ENCODE assay signal across 9 mouse cellular contexts in the genomic region with DNA sequence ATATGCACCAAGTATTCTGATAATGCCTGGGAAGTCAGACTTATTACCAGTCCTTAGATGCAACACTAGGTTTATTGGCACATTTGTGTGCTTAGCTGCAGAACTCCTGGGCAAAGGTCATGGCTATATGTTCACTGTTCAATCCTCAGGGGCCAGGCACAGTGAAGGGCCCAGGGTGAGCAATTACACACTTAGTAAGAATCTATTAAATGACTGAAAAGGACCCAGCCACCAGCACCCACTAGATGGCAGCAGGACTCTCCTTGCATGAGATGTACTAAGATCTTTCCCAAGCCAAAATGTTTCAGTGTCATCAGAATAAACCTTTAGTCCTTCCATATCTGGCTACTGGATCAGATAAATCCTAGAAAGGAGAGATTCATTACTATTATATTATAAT. TPM values are rescaled to one million over a fixed set of nuclear protein-coding genes. Genes with fewer than 3 reads are reported as not detected.
DNase-seq lines count a peak whose midpoint lies in the region; ATAC-seq lines count a peak whose summit lies in the region.
"Had no signal": no experiment of that assay in that cellular context is flagged by ENCODE, and none has a peak within 500 bp of the region (broad histone marks: within the 10 kb centered on the region; RNA-seq: fewer than 3 reads in every experiment).

No protein-coding gene starts in this region.

- H3K27ac ChIP-seq in forebrain, embryonic 13.5 days = no peak overlapping the region
- H3K27ac ChIP-seq in intestine, embryonic 15.5 days = no peak overlapping the region
- H3K27ac ChIP-seq in neural tube, embryonic 12.5 days = no peak overlapping the region

- no peaks in the 10 kb centered on the region for H3K9me3 ChIP-seq in forebrain, embryonic 13.5 days (replicated peaks)
- H3K9me3 ChIP-seq in intestine, embryonic 15.5 days = no peaks in the 10 kb centered on the region
- H3K9me3 ChIP-seq in neural tube, embryonic 12.5 days = no peaks in the 10 kb centered on the region

- H3K4me2 ChIP-seq in forebrain, embryonic 13.5 days = no peak overlapping the region
- no peak overlapping the region for H3K4me2 ChIP-seq in intestine, embryonic 15.5 days (replicated peaks)
- no peak overlapping the region for H3K4me2 ChIP-seq in neural tube, embryonic 12.5 days (replicated peaks)

- H3K9ac ChIP-seq in forebrain, embryonic 13.5 days = no peak overlapping the region
- H3K9ac ChIP-seq in intestine, embryonic 15.5 days = no peak overlapping the region
- H3K9ac ChIP-seq in neural tube, embryonic 12.5 days = no peak overlapping the region

- DNase-seq in NIH3T3 (ENCODE audit: low read depth) = peak; percentile 70
- peak; percentile 62 for DNase-seq in adrenal gland, postnatal 14 days
- DNase-seq in left cerebral cortex, adult 18-20 months (ENCODE audit: low spot score in 2 of 2) = peak; percentile 77 to 78
- DNase-seq in natural killer cell, adult 2 months (ENCODE audit: low spot score in 2 of 2) = no peak

- no peaks in the 10 kb centered on the region for H3K27me3 ChIP-seq in forebrain, embryonic 13.5 days
- H3K27me3 ChIP-seq in intestine, embryonic 15.5 days (replicated peaks) = no peaks in the 10 kb centered on the region
- no peaks in the 10 kb centered on the region for H3K27me3 ChIP-seq in neural tube, embryonic 12.5 days (replicated peaks)

- H3K4me1 ChIP-seq in forebrain, embryonic 13.5 days = no peaks in the 10 kb centered on the region
- H3K4me1 ChIP-seq in intestine, embryonic 15.5 days (replicated peaks) = no peaks in the 10 kb centered on the region
- H3K4me1 ChIP-seq in neural tube, embryonic 12.5 days = no peaks in the 10 kb centered on the region

- H3K36me3 ChIP-seq in forebrain, embryonic 13.5 days (ENCODE audit: poor library complexity, severe bottlenecking) = no peaks in the 10 kb centered on the region
- H3K36me3 ChIP-seq in intestine, embryonic 15.5 days = no peaks in the 10 kb centered on the region
- H3K36me3 ChIP-seq in neural tube, embryonic 12.5 days = no peaks in the 10 kb centered on the region

- peak; percentile 75 for ATAC-seq in forebrain, embryonic 13.5 days
- ATAC-seq in intestine, embryonic 15.5 days = peak; percentile 99
- ATAC-seq in neural tube, embryonic 12.5 days (ENCODE audit: low FRiP score, low read depth) = peak; percentile 56; the same call in 1 of the 2 replicates

- H3K4me3 ChIP-seq in forebrain, embryonic 13.5 days = no peak overlapping the region
- H3K4me3 ChIP-seq in intestine, embryonic 15.5 days (replicated peaks) = no peak overlapping the region
- H3K4me3 ChIP-seq in neural tube, embryonic 12.5 days = no peak overlapping the region
- H3K4me3 ChIP-seq: erythroblast, embryonic 14.5 days; myocyte had no signal

RNA-seq across cellular contexts. Expression of gene Cyp2j7, which starts 37.4 kb away (rescaled TPM):
- total RNA-seq in adrenal gland, postnatal 14 days (2021) = not detected in 2 replicates
- not detected in 2 replicates for polyA plus RNA-seq in forebrain, embryonic 13.5 days (2015; fragmentation: Nextera tagmentation; extraction: Ambion mirVana)
- polyA plus RNA-seq in intestine, embryonic 15.5 days (2015; fragmentation: Nextera tagmentation; extraction: Ambion mirVana) = not detected in 2 replicates
- not detected for total RNA-seq in left cerebral cortex, adult 18-20 months (2021)
- not detected in 2 replicates for polyA plus RNA-seq in neural tube, embryonic 12.5 days (2016; fragmentation: Nextera tagmentation; extraction: Ambion mirVana)
- polyA plus RNA-seq: erythroblast, embryonic 14.5 days; myocyte had no signal

Comparison
In these comparisons a context has a peak if more than half of its experiments do, and no peak if none do; other contexts are left out.
1. DNase-seq: peak in NIH3T3 (single experiment), adrenal gland, postnatal 14 days (single experiment) and left cerebral cortex, adult 18-20 months (2 of 2); none in natural killer cell, adult 2 months (0 of 2).
2. Peak in every context shown above with its lines, with median percentiles within 50 percentile points of each other: ATAC-seq.